Comparison of ENCODE assay signal across 8 mouse cellular contexts in genomic region chr11:19008610-19009384, GRCm38 (mm10). TPM values are rescaled to one million over a fixed set of nuclear protein-coding genes. Genes with fewer than 3 reads are reported as not detected.
DNase-seq lines count a peak whose midpoint lies in the region; ATAC-seq lines count a peak whose summit lies in the region.
"Had no signal": no experiment of that assay in that cellular context is flagged by ENCODE, and none has a peak within 500 bp of the region (broad histone marks: within the 10 kb centered on the region; RNA-seq: fewer than 3 reads in every experiment).

No protein-coding gene starts in this region.

- peak overlapping the region; percentile 100 for H3K9ac ChIP-seq in heart, embryonic 13.5 days
- H3K9ac ChIP-seq in embryonic facial prominence, embryonic 12.5 days, result peak overlapping the region; percentile 47
- H3K9ac ChIP-seq in hindbrain, embryonic 12.5 days, result peak overlapping the region; percentile 79
- H3K9ac ChIP-seq in neural tube, embryonic 12.5 days, result peak overlapping the region; percentile 100

- no peaks in the 10 kb centered on the region for H3K27me3 ChIP-seq in heart, embryonic 13.5 days (replicated peaks)
- peaks cover 27% of the 10 kb centered on the region for H3K27me3 ChIP-seq in embryonic facial prominence, embryonic 12.5 days
- H3K27me3 ChIP-seq in hindbrain, embryonic 12.5 days, result no peaks in the 10 kb centered on the region
- H3K27me3 ChIP-seq in neural tube, embryonic 12.5 days (replicated peaks), result no peaks in the 10 kb centered on the region

- H3K36me3 ChIP-seq in heart, embryonic 13.5 days, result peaks cover 43% of the 10 kb centered on the region
- H3K36me3 ChIP-seq in embryonic facial prominence, embryonic 12.5 days, result no peaks in the 10 kb centered on the region; the same call in 1 of the 2 replicates
- H3K36me3 ChIP-seq in hindbrain, embryonic 12.5 days, result peaks cover 6% of the 10 kb centered on the region; the same call in 1 of the 2 replicates
- peaks cover 7% of the 10 kb centered on the region; the same call in 1 of the 2 replicates for H3K36me3 ChIP-seq in neural tube, embryonic 12.5 days

- DNase-seq in heart, adult 8-10 months (ENCODE audit: low spot score), result no peak
- no peak for DNase-seq in testis, postnatal 10 days (ENCODE audit: low spot score)
- DNase-seq in thymus, postnatal 0 days (ENCODE audit: low spot score), result no peak

- H3K4me2 ChIP-seq in heart, embryonic 13.5 days, result peak overlapping the region; percentile 70
- H3K4me2 ChIP-seq in embryonic facial prominence, embryonic 12.5 days (replicated peaks), result peak overlapping the region; percentile 80
- peak overlapping the region; percentile 85 for H3K4me2 ChIP-seq in hindbrain, embryonic 12.5 days (replicated peaks)
- peak overlapping the region; percentile 92 for H3K4me2 ChIP-seq in neural tube, embryonic 12.5 days (replicated peaks)

- ATAC-seq in heart, embryonic 13.5 days (ENCODE audit: extremely low read depth, insufficient number of reproducible peaks, low FRiP score, low TSS enrichment), result no peak
- no peak for ATAC-seq in embryonic facial prominence, embryonic 12.5 days (ENCODE audit: insufficient number of reproducible peaks, insufficient read depth, low FRiP score, low TSS enrichment)
- ATAC-seq in hindbrain, embryonic 12.5 days (ENCODE audit: low FRiP score), result no peak
- no peak for ATAC-seq in neural tube, embryonic 12.5 days (ENCODE audit: low FRiP score, low read depth)

- 33% methylated on average over 13 of the region's 13 CpGs for WGBS in heart, embryonic 13.5 days
- 25% methylated on average over 13 of the region's 13 CpGs for WGBS in embryonic facial prominence, embryonic 12.5 days
- 24% methylated on average over 13 of the region's 13 CpGs for WGBS in hindbrain, embryonic 12.5 days
- 17% methylated on average over 13 of the region's 13 CpGs for WGBS in neural tube, embryonic 12.5 days

- H3K27ac ChIP-seq in heart, embryonic 13.5 days (replicated peaks), result peak overlapping the region; percentile 92
- H3K27ac ChIP-seq in embryonic facial prominence, embryonic 12.5 days, result peak overlapping the region; percentile 63; the same call in 1 of the 2 replicates
- peak overlapping the region; percentile 100 for H3K27ac ChIP-seq in hindbrain, embryonic 12.5 days
- H3K27ac ChIP-seq in neural tube, embryonic 12.5 days, result peak overlapping the region; percentile 60; the same call in 1 of the 2 replicates
- H3K27ac ChIP-seq: left cerebral cortex, adult 2 months had no signal

- peak overlapping the region; percentile 84 for H3K4me3 ChIP-seq in heart, embryonic 13.5 days
- peak overlapping the region; percentile 18 for H3K4me3 ChIP-seq in embryonic facial prominence, embryonic 12.5 days
- H3K4me3 ChIP-seq in hindbrain, embryonic 12.5 days, result peak overlapping the region; percentile 76
- peak overlapping the region; percentile 34 for H3K4me3 ChIP-seq in neural tube, embryonic 12.5 days
- H3K4me3 ChIP-seq: left cerebral cortex, adult 2 months had no signal

- H3K9me3 ChIP-seq in heart, embryonic 13.5 days, result no peaks in the 10 kb centered on the region
- H3K9me3 ChIP-seq in embryonic facial prominence, embryonic 12.5 days, result no peaks in the 10 kb centered on the region
- H3K9me3 ChIP-seq in hindbrain, embryonic 12.5 days (replicated peaks), result no peaks in the 10 kb centered on the region
- no peaks in the 10 kb centered on the region for H3K9me3 ChIP-seq in neural tube, embryonic 12.5 days

- H3K4me1 ChIP-seq in heart, embryonic 13.5 days, result peaks cover 77% of the 10 kb centered on the region
- H3K4me1 ChIP-seq in embryonic facial prominence, embryonic 12.5 days, result peaks cover 17% of the 10 kb centered on the region
- H3K4me1 ChIP-seq in hindbrain, embryonic 12.5 days, result peaks cover 56% of the 10 kb centered on the region
- H3K4me1 ChIP-seq in neural tube, embryonic 12.5 days, result peaks cover 66% of the 10 kb centered on the region

RNA-seq across cellular contexts. Expression of gene Meis1, which starts 10.0 kb away (rescaled TPM):
- 65.4 and 68.5 TPM in 2 replicates for polyA plus RNA-seq in heart, embryonic 13.5 days (2015; fragmentation: Nextera tagmentation; extraction: Ambion mirVana)
- total RNA-seq in heart, adult 8-10 months (2022), result 10 to 100 TPM; 27.9 to 32.8 (median 30.9) TPM
- polyA plus RNA-seq in embryonic facial prominence, embryonic 12.5 days (2016; fragmentation: Nextera tagmentation; extraction: Ambion mirVana), result 108 and 113 TPM in 2 replicates
- polyA plus RNA-seq in hindbrain, embryonic 12.5 days (2016; fragmentation: Nextera tagmentation; extraction: Ambion mirVana), result 173 and 204 TPM in 2 replicates
- 188 and 191 TPM in 2 replicates for polyA plus RNA-seq in neural tube, embryonic 12.5 days (2016; fragmentation: Nextera tagmentation; extraction: Ambion mirVana)
- 15.6 and 16.5 TPM in 2 replicates for polyA plus RNA-seq in thymus, postnatal 0 days (2015; fragmentation: Nextera tagmentation; extraction: Ambion mirVana)

Comparison
In these comparisons a context has a peak if more than half of its experiments do, and no peak if none do; other contexts are left out.
1. H3K4me3 ChIP-seq: peak in every context shown above with its lines; median percentile 84 in heart, embryonic 13.5 days; 76 in hindbrain, embryonic 12.5 days; 34 in neural tube, embryonic 12.5 days; 18 in embryonic facial prominence, embryonic 12.5 days.
2. H3K9ac ChIP-seq: peak in every context shown above with its lines; median percentile 100 in heart, embryonic 13.5 days; 100 in neural tube, embryonic 12.5 days; 79 in hindbrain, embryonic 12.5 days; 47 in embryonic facial prominence, embryonic 12.5 days.